Mouse (Mus musculus) embryonic facial prominence, embryonic 15.5 days (tissue): ENCODE results near the gene Syt8. TPM values are rescaled to one million over a fixed set of nuclear protein-coding genes. Genes with fewer than 3 reads are reported as not detected.

Source experiments
- ATAC-seq: fragments of 200-750 bp; cut with Nextera tagmentation; 2 replicates; pipeline ENCODE4 v1.8.0; 2017; ENCODE audit warnings: low read depth, moderate TSS enrichment; ENCODE audit not compliant: insufficient number of reproducible peaks, low FRiP score, low TSS enrichment
- H3K27ac ChIP-seq: fragments of 300-500 bp; sonication (generic); replicated peaks from 2 replicates; pipeline ENCODE4 v1.5.1; 2015; ENCODE audit warnings: mild to moderate bottlenecking, inconsistent platforms
- H3K27me3 ChIP-seq: fragments of 300-500 bp; sonication (generic); 2 replicates; pipeline ENCODE4 v1.6.1; 2015; ENCODE audit warnings: inconsistent platforms
- H3K36me3 ChIP-seq: fragments of 300-500 bp; sonication (generic); 2 replicates; pipeline ENCODE4 v1.6.1; 2015; ENCODE audit warnings: mild to moderate bottlenecking, inconsistent platforms
- H3K4me1 ChIP-seq: fragments of 300-500 bp; sonication (generic); 2 replicates; pipeline ENCODE4 v1.6.1; 2015; ENCODE audit warnings: inconsistent platforms
- H3K4me2 ChIP-seq: fragments of 300-500 bp; sonication (generic); replicated peaks from 2 replicates; pipeline ENCODE4 v1.6.1; 2015; ENCODE audit warnings: mild to moderate bottlenecking, inconsistent platforms
- H3K4me3 ChIP-seq: fragments of 300-500 bp; sonication (generic); replicated peaks from 2 replicates; pipeline ENCODE4 v1.5.1; 2015; ENCODE audit warnings: mild to moderate bottlenecking, inconsistent platforms
- H3K9ac ChIP-seq: fragments of 300-500 bp; sonication (generic); 2 replicates; pipeline ENCODE4 v1.6.1; 2015; ENCODE audit warnings: inconsistent platforms
- H3K9me3 ChIP-seq: fragments of 300-500 bp; sonication (generic); replicated peaks from 2 replicates; pipeline ENCODE4 v1.6.1; 2016; ENCODE audit warnings: inconsistent platforms
- WGBS: fragments of 180-500 bp; shearing (Covaris S2); methylation state at CpG from one replicate; pipeline ENCODE4 v1.1.7; 2015; 5-methylcytosine and 5-hydroxymethylcytosine counted together
- polyA plus RNA-seq: library from polyadenylated mRNA; unstranded; fragments of >200 nt; fragmentation: Nextera tagmentation; extraction: Ambion mirVana; gene quantifications from 2 replicates; pipeline ENCODE4 v1.2.1, GENCODE M21; 2015

Syt8 gene
- polyA plus RNA-seq, 1 experiment from 2014 or later: 4.5 TPM

GRCm38 (mm10) chr7:142462190-142462589 is 27.5 kb downstream of the Syt8 start:
- H3K9me3 ChIP-seq: no peaks in the 10 kb centered on the region
- H3K4me3 ChIP-seq: no peak overlapping the region
- peak overlapping the region; percentile 44; the same call in 1 of the 2 replicates for H3K27ac ChIP-seq
- no peaks in the 10 kb centered on the region for H3K36me3 ChIP-seq
- H3K4me2 ChIP-seq: no peak overlapping the region
- no peaks in the 10 kb centered on the region for H3K27me3 ChIP-seq
- ATAC-seq: peak; percentile 58; the same call in 1 of the 2 replicates
- H3K4me1 ChIP-seq: peaks cover 11% of the 10 kb centered on the region
- WGBS: 79% methylated on average over 6 of the region's 6 CpGs
- H3K9ac ChIP-seq: no peak overlapping the region

- no peak overlapping the region for H3K4me2 ChIP-seq
- H3K4me1 ChIP-seq: peaks cover 7% of the 10 kb centered on the region
- H3K9me3 ChIP-seq: no peaks in the 10 kb centered on the region
- peak overlapping the region; percentile 68; the same call in 1 of the 2 replicates for H3K27ac ChIP-seq
- H3K27me3 ChIP-seq: no peaks in the 10 kb centered on the region
- H3K4me3 ChIP-seq: no peak overlapping the region
- no peak for ATAC-seq
- H3K36me3 ChIP-seq: no peaks in the 10 kb centered on the region
- 57% methylated on average over 4 of the region's 4 CpGs for WGBS
- no peak overlapping the region for H3K9ac ChIP-seq
Measured at GRCm38 (mm10) chr7:142462594-142463078, 28.0 kb downstream of the Syt8 start.

GRCm38 (mm10) chr7:142470171-142470691 is 35.6 kb downstream of the Syt8 start:
- no peak overlapping the region for H3K4me2 ChIP-seq
- no peaks in the 10 kb centered on the region for H3K36me3 ChIP-seq
- no peaks in the 10 kb centered on the region for H3K9me3 ChIP-seq
- no peak for ATAC-seq
- H3K27me3 ChIP-seq: no peaks in the 10 kb centered on the region
- peaks cover 39% of the 10 kb centered on the region for H3K4me1 ChIP-seq
- peak overlapping the region; percentile 79 for H3K27ac ChIP-seq
- 71% methylated on average over 7 of the region's 7 CpGs for WGBS
- no peak overlapping the region for H3K4me3 ChIP-seq
- H3K9ac ChIP-seq: no peak overlapping the region

GRCm38 (mm10) chr7:142470808-142471413 is 36.3 kb downstream of the Syt8 start:
- 24% methylated on average over 4 of the region's 4 CpGs for WGBS
- Histone ChIP-seq H3K27me3 (no peaks in the 10 kb centered on the region), H3K27ac (peak overlapping the region; percentile 79), H3K4me3 (no peak overlapping the region), H3K4me1 (peaks cover 45% of the 10 kb centered on the region), H3K9me3 (no peaks in the 10 kb centered on the region), H3K36me3 (no peaks in the 10 kb centered on the region), H3K4me2 (no peak overlapping the region), H3K9ac (no peak overlapping the region)
- peak; percentile 69 for ATAC-seq

GRCm38 (mm10) chr7:142471414-142471861 is 36.8 kb downstream of the Syt8 start:
- 39% methylated on average over 6 of the region's 6 CpGs for WGBS
- peaks cover 50% of the 10 kb centered on the region for H3K4me1 ChIP-seq
- no peak overlapping the region for H3K9ac ChIP-seq
- peak overlapping the region; percentile 79 for H3K27ac ChIP-seq
- no peak overlapping the region for H3K4me3 ChIP-seq
- ATAC-seq: peak; percentile 17; the same call in 1 of the 2 replicates
- H3K27me3 ChIP-seq: no peaks in the 10 kb centered on the region
- no peaks in the 10 kb centered on the region for H3K36me3 ChIP-seq
- no peaks in the 10 kb centered on the region for H3K9me3 ChIP-seq
- peak overlapping the region; percentile 26 for H3K4me2 ChIP-seq

- Histone ChIP-seq H3K4me2 (peak overlapping the region; percentile 26), H3K9ac (0 out of 2 replicates have a peak overlapping the region, but pooled peaks have one; percentile 12), H3K36me3 (no peaks in the 10 kb centered on the region), H3K27ac (peak overlapping the region; percentile 79), H3K4me3 (peak overlapping the region; percentile 16), H3K9me3 (no peaks in the 10 kb centered on the region), H3K27me3 (no peaks in the 10 kb centered on the region), H3K4me1 (peaks cover 54% of the 10 kb centered on the region)
- 34% methylated on average over 15 of the region's 15 CpGs for WGBS
- ATAC-seq: no peak
Measured at GRCm38 (mm10) chr7:142471884-142472570, 37.4 kb downstream of the Syt8 start.

- no peak for ATAC-seq
- H3K36me3 ChIP-seq: no peaks in the 10 kb centered on the region
- H3K4me2 ChIP-seq: peak overlapping the region; percentile 26
- peaks cover 56% of the 10 kb centered on the region for H3K4me1 ChIP-seq
- H3K4me3 ChIP-seq: no peak overlapping the region; the same call in 1 of the 2 replicates
- H3K27me3 ChIP-seq: no peaks in the 10 kb centered on the region
- no peaks in the 10 kb centered on the region for H3K9me3 ChIP-seq
- WGBS: 92% methylated on average over 4 of the region's 4 CpGs
- H3K27ac ChIP-seq: peak overlapping the region; percentile 79; the same call in 1 of the 2 replicates
- no peak overlapping the region for H3K9ac ChIP-seq
Measured at GRCm38 (mm10) chr7:142472936-142473335, 38.3 kb downstream of the Syt8 start.

GRCm38 (mm10) chr7:142473476-142473875 is 38.8 kb downstream of the Syt8 start:
- no peaks in the 10 kb centered on the region for H3K9me3 ChIP-seq
- WGBS: 70% methylated on average over 2 of the region's 2 CpGs
- H3K4me1 ChIP-seq: peaks cover 59% of the 10 kb centered on the region
- H3K27me3 ChIP-seq: no peaks in the 10 kb centered on the region
- H3K9ac ChIP-seq: no peak overlapping the region
- no peak overlapping the region for H3K4me3 ChIP-seq
- H3K36me3 ChIP-seq: no peaks in the 10 kb centered on the region
- no peak for ATAC-seq
- no peak overlapping the region for H3K27ac ChIP-seq
- 0 out of 2 replicates have a peak overlapping the region, but pooled peaks have one; percentile 12 for H3K4me2 ChIP-seq

GRCm38 (mm10) chr7:142474799-142475198 is 40.1 kb downstream of the Syt8 start:
- Histone ChIP-seq H3K9me3 (no peaks in the 10 kb centered on the region), H3K9ac (no peak overlapping the region), H3K4me1 (peaks cover 61% of the 10 kb centered on the region), H3K27me3 (no peaks in the 10 kb centered on the region), H3K4me2 (peak overlapping the region; percentile 22; the same call in 1 of the 2 replicates), H3K4me3 (peak overlapping the region; percentile 18; the same call in 1 of the 2 replicates), H3K27ac (0 out of 2 replicates have a peak overlapping the region, but pooled peaks have one; percentile 48), H3K36me3 (no peaks in the 10 kb centered on the region)
- WGBS: 76% methylated on average over 14 of the region's 14 CpGs
- no peak for ATAC-seq

GRCm38 (mm10) chr7:142475641-142476040 is 41.0 kb downstream of the Syt8 start:
- Histone ChIP-seq H3K4me3 (peak overlapping the region; percentile 18; the same call in 1 of the 2 replicates), H3K9ac (no peak overlapping the region), H3K27ac (peak overlapping the region; percentile 55; the same call in 1 of the 2 replicates), H3K9me3 (no peaks in the 10 kb centered on the region), H3K4me2 (0 out of 2 replicates have a peak overlapping the region, but pooled peaks have one; percentile 22), H3K27me3 (no peaks in the 10 kb centered on the region), H3K36me3 (no peaks in the 10 kb centered on the region), H3K4me1 (peaks cover 61% of the 10 kb centered on the region)
- 69% methylated on average over 7 of the region's 7 CpGs for WGBS
- ATAC-seq: no peak

GRCm38 (mm10) chr7:142476271-142476670 is 41.6 kb downstream of the Syt8 start:
- Histone ChIP-seq H3K36me3 (no peaks in the 10 kb centered on the region), H3K9me3 (no peaks in the 10 kb centered on the region), H3K4me3 (no peak overlapping the region; the same call in 1 of the 2 replicates), H3K27me3 (no peaks in the 10 kb centered on the region), H3K4me2 (no peak overlapping the region), H3K9ac (no peak overlapping the region), H3K4me1 (peaks cover 61% of the 10 kb centered on the region), H3K27ac (peak overlapping the region; percentile 55; the same call in 1 of the 2 replicates)
- ATAC-seq: no peak
- WGBS: 80% methylated on average over 5 of the region's 5 CpGs
